Mouse (Mus musculus): ENCODE data around the gene Olfr218. TPM values are rescaled to one million over a fixed set of nuclear protein-coding genes. Genes with fewer than 3 reads are reported as not detected.
"Not testable (repeated sequence)": the region's sequence is repeated elsewhere in the genome, so short reads cannot be mapped to it uniquely, and the experiment has no call there.

Olfr218 gene
- not detected for total RNA-seq (2022)

- no peak for DNase-seq (ENCODE audit: low spot score in 2 of 2)
These were observed at the start of gene Olfr218 for GRCm38 (mm10) chr1:173197508-173197907. Gene Olfr218, plus strand, starts transcription at chr1:173197808.

GRCm38 (mm10) chr1:173174154-173174842 is 23.3 kb upstream of the Olfr218 start:
- no peak for DNase-seq (ENCODE audit: low spot score in 2 of 2)

GRCm38 (mm10) chr1:173190540-173190939 is 7.1 kb upstream of the Olfr218 start, which contains the start of gene Olfr1406:
Gene Olfr1406, minus strand, starts transcription at chr1:173190640.
- DNase-seq (ENCODE audit: low spot score in 2 of 2): no peak

- DNase-seq (ENCODE audit: low spot score in 2 of 2): no peak
These were observed 5.5 kb upstream of the Olfr218 start for GRCm38 (mm10) chr1:173192059-173192458.

- DNase-seq (ENCODE audit: low spot score in 2 of 2): no peak
These were observed 1.2 kb upstream of the Olfr218 start for GRCm38 (mm10) chr1:173196359-173196758.

- no peak for DNase-seq (ENCODE audit: low spot score in 2 of 2)
These were observed 14.5 kb downstream of the Olfr218 start, which contains the start of gene Olfr1404 for GRCm38 (mm10) chr1:173212092-173212491. Gene Olfr1404, plus strand, starts transcription at chr1:173212392.

- DNase-seq (ENCODE audit: low spot score in 2 of 2): no peak
These were observed 18.9 kb downstream of the Olfr218 start for GRCm38 (mm10) chr1:173216481-173216880.

GRCm38 (mm10) chr1:173227081-173227480 is 29.5 kb downstream of the Olfr218 start, which contains the start of gene Fcer1a:
Gene Fcer1a, minus strand, starts transcription at chr1:173227214.
- no peak for DNase-seq (ENCODE audit: low spot score in 2 of 2)

- not testable (repeated sequence) for DNase-seq (ENCODE audit: low spot score in 2 of 2)
These were observed 39.4 kb downstream of the Olfr218 start for GRCm38 (mm10) chr1:173237004-173237403.

- no peak for DNase-seq (ENCODE audit: low spot score in 2 of 2)
These were observed 52.3 kb downstream of the Olfr218 start for GRCm38 (mm10) chr1:173249888-173250287.

Other genes starting within 250 kb of the Olfr218 start
- not detected for gene Olfr16, start 247.4 kb upstream of the Olfr218 start, total RNA-seq (2022)
- gene Olfr1408, start 60.4 kb upstream of the Olfr218 start, total RNA-seq (2022): not detected
- gene Olfr1406, start 7.2 kb upstream of the Olfr218 start, total RNA-seq (2022): not detected
- not detected for gene Olfr1404, start 14.6 kb downstream of the Olfr218 start, total RNA-seq (2022)
- gene Fcer1a, start 29.4 kb downstream of the Olfr218 start, total RNA-seq (2022): not detected
- not detected for gene Olfr418, start 68.2 kb downstream of the Olfr218 start, total RNA-seq (2022)
- not detected for gene Mptx2, start 80.0 kb downstream of the Olfr218 start, total RNA-seq (2022)
- gene Ackr1, start 135.9 kb downstream of the Olfr218 start, total RNA-seq (2022): 10 to 100 TPM; 45.2 to 66.9 (median 51.0) TPM
- gene Aim2, start 153.1 kb downstream of the Olfr218 start, total RNA-seq (2022): 10 to 100 TPM in 1 of 4 experiments, 1 to 10 TPM in 3; 1.8 to 12.4 (median 5.1) TPM
- gene Cadm3, start 169.9 kb downstream of the Olfr218 start, total RNA-seq (2022): 100 to 1,000 TPM; 350 to 406 (median 381) TPM

All from layer of hippocampus, adult 8-10 months (tissue).